Mouse (Mus musculus): ENCODE measurements around the gene Ankrd13b.

The Ankrd13b gene

DNA sequence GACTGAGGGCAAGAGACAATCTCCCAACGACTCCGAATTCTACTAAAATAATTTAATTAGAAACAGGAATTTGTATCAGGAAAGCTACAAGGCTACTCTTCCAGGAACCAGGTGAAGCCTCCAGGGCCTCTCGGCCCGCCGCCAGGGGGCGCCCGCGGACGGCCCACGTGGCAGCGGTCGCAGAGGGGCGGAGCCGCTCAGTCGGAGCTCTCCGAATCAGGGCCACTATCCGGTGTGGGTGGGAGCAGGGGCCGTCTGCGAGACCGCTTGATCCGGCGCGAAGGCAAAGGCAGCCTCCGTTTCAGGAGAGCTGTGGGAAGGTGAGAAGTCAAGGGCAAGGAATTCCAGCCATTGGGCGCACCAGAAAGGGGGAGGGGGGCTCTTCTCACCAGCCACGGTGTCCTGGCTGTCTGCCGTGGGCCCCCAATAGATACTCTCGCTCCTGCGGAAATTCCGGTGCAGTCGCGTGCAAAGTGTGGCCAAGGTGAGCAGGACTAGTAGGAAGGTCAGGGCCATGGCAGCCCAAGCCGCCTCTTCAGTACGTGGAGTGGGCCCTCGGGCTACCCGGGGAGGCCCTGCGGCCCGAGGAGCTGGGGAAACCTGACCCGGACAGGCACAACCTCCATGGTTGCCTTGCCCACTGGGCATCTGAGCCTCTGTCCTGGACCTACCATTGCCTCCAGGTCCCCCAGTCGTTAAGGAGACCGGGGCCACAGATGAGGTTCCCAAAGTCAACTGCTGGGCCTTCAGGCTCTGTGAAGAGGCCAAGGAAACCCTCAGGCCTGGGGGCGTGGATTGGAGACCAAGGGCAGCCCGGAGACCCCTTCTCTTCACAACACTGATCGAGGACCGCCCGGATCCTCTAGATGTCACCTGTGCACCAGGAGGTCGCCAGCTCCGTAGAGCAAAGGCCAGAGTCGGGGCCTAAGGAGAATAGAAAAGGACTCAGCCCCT is 18.9 kb upstream of the Ankrd13b start:
- no peak for DNase-seq (ENCODE audit: low spot score)

DNA sequence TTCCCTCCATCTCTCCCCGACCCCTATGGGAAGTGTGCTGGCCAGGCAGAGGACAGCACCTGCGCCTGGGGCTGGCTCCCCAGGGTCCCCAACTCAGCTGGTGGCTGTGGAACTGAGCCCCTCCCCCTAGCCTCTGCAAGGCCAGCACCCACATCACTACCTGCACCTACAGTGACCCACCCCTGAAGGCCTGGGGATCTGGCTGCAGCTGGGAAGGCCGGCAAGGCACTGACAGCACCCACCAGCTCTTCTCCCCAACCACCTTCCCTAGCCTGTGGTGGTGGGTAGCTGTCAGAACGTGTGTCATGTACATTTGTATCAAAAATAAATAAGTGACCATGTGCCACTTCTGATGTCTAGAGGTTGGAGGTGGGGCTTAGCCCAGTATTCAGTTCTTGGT is 17.9 kb upstream of the Ankrd13b start:
- DNase-seq (ENCODE audit: low spot score) = no peak

GRCm38 (mm10) chr11:77506941-77507340 is 17.5 kb upstream of the Ankrd13b start:
- DNase-seq (ENCODE audit: low spot score) = no peak

DNA sequence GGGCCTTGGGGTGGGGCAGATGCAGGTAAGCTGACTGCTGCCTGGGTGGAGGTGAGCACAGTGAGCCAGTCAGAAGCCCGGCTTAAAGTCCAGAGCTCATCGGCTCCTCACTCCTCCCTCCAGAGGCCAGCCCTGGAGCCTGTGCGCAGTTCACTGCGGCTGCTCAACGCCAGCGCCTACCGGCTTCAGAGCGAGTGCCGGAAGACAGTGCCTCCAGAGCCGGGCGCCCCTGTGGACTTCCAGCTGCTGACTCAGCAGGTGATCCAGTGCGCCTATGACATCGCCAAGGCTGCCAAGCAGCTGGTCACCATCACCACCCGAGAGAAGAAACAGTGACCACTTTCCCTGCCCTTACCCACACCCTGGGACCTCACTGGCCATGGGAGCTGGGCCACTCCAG is 16.8 kb upstream of the Ankrd13b start:
- no peak for DNase-seq (ENCODE audit: low spot score)

DNA sequence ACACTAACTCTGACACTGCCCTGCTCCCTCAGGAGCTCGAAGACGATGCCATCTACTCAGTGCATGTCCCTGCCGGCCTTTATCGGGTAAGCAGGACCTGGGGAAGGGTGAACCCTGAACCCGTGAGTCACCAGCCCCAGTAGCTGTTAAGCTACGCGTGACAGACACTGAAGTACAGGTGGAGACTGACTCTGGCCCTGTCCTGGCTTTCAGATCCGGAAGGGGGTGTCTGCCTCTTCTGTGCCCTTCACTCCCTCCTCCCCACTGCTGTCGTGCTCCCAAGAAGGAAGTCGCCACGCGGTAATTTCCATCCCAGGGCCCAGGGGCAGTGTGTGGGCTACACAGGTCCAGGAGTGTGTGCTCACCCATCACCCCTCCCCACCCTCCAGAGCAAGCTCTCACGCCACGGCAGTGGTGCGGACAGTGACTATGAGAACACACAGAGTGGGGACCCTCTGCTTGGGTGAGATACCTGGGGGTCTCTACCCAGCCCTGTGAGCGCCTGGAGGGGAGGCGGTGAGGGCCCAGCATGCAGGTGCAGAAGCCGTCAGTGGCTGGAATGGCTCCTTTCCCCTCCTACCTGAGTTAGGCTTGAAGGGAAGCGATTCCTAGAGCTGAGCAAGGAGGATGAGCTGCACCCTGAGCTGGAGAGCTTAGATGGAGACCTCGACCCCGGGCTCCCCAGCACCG is 16.0 kb upstream of the Ankrd13b start:
- no peak for DNase-seq (ENCODE audit: low spot score)

GRCm38 (mm10) chr11:77504377-77504776 is 14.9 kb upstream of the Ankrd13b start:
- DNase-seq (ENCODE audit: low spot score) = no peak

- no peak for DNase-seq (ENCODE audit: low spot score)
Measured at GRCm38 (mm10) chr11:77503511-77503910, 14.0 kb upstream of the Ankrd13b start.

GRCm38 (mm10) chr11:77502481-77502880 is 13.0 kb upstream of the Ankrd13b start:
- no peak for DNase-seq (ENCODE audit: low spot score)

DNA sequence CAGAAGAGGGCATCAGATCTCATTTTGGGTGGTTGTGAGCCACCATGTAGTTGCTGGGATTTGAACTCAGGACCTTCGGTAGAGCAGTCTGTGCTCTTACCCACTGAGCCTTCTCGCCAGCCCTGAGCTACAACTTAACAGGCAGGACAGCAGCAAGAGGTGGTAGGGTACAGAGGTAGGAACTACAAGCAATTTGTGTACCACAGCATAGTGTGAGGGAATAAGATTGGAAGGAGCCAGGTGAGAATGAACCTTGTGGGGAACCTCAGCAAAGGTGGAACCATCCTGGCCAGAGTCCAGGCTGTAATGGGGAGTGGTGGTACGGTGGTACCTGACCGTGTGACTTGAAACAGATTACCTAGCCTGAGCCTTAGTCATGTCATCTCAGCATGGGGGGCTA is 12.5 kb upstream of the Ankrd13b start:
- DNase-seq (ENCODE audit: low spot score) = no peak

GRCm38 (mm10) chr11:77501392-77501791 is 11.9 kb upstream of the Ankrd13b start:
- no peak for DNase-seq (ENCODE audit: low spot score)

DNA sequence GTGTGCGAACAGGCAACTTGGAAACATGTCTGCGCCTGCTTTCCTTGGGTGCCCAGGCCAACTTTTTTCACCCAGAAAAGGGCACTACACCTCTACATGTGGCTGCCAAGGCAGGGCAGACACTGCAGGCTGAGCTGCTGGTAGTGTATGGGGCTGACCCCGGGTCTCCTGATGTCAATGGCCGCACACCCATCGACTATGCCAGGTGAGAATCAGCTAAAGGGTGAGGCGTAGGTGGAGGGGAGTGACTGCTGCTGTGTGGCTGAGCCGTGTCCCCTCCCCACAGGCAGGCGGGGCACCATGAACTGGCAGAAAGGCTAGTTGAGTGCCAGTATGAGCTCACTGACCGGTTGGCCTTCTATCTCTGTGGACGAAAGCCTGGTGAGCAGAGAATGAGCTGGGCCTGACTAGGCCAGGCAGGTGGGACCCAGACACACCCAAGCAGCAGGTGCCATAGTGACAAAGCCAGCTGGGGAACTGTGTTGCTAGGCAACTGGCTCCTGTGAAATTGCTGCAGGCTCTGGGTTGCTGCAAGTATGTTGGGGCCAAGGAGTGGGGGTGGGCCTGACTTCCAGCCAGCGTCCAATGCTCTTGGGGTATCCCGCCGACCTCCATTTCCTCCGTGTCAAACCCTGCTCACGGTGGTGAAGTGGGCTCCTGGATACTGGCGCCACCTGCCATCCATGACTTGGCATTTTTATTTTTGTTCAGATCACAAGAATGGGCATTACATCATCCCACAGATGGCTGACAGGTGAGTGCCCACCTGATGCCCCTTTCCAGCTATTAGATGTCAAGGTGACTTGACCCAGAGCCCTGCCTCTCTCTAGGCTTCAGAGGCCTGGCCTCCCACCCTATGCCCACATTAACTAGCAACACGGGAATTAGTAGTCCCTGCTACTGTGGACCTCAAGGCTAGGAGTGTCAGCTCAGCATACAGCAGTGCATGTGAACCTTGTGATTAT is 11.2 kb upstream of the Ankrd13b start:
- DNase-seq (ENCODE audit: low spot score) = no peak

DNA sequence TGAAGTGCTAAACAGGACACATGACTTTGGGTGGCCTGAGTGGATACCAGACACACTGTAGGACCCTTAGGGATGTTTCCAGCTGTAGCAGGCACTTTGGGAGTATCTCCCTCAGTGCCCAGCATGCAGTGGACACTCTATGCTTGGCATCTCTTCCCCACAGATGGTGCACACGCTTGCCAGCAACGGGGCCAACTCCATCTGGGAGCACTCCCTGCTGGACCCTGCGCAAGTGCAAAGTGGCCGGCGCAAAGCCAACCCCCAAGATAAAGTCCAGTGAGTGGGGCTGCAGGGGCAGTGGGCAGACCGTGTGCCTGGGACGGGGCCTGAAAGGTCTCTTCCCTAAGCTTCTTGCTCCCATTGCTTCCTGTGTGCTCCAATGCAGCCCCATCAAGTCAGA is 9.9 kb upstream of the Ankrd13b start:
- DNase-seq (ENCODE audit: low spot score) = no peak

- DNase-seq (ENCODE audit: low spot score) = no peak
Measured at GRCm38 (mm10) chr11:77498261-77499139, 9.0 kb upstream of the Ankrd13b start.

DNA sequence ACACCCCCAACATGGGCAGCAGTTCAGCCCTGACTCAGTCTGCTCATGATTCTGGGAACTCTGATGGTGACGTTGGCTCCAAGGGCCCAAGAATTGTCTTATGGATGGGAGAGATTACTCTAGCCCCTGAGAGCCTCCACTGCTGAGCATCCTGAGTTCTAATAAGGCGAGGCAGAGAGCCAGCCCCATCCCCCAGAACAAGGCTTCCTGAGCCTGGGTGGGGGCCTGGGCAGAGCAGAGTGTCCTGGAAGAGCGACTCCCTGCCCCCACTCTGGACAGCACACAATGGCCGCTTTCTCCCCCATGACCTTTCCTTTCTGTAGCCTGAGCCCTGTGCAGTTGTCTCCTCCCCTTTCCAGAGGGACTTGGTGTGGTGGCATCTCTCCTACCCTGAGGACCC is 8.4 kb upstream of the Ankrd13b start:
- DNase-seq (ENCODE audit: low spot score) = no peak

- DNase-seq (ENCODE audit: low spot score) = no peak
Measured at GRCm38 (mm10) chr11:77497341-77497756, 7.9 kb upstream of the Ankrd13b start.

DNA sequence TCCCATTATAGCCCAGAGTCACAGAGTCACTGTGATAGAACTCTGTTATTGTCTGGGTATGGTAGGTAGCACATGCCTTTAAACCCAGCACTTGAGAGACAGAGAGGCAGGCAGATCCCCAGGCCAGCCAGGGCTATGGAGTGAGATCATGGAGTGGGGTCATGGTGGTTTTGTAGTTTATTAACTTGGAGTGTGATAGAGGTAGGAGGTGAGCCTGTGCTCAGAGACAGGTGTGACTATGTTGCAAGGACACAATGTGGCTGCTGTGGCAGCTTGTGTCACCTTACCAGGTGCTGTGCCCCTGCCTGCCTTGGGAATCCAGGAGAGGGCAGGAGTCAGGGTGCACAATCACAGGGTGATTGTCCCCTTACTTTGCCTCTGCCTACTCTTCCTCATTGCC is 6.0 kb upstream of the Ankrd13b start:
- no peak for DNase-seq (ENCODE audit: low spot score)

- no peak for DNase-seq (ENCODE audit: low spot score)
Measured at GRCm38 (mm10) chr11:77494782-77495181, 5.3 kb upstream of the Ankrd13b start.

DNA sequence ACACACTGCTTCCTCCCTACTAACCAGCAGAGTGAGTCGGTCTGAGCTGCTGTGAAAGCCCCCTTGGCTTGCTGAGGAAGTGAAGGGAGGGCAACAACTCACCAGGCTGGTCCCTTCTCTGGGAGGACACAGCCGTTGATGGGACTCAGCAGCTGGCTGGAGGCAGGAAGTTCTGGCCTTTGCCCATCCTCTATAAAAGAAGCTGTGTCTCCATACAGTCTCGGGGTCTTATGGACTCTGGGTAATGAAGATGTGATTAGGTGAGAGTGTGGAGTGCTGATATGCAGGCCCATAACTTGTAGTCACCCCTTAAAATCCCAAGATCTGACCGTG is 4.8 kb upstream of the Ankrd13b start:
- no peak for DNase-seq (ENCODE audit: low spot score)

DNA sequence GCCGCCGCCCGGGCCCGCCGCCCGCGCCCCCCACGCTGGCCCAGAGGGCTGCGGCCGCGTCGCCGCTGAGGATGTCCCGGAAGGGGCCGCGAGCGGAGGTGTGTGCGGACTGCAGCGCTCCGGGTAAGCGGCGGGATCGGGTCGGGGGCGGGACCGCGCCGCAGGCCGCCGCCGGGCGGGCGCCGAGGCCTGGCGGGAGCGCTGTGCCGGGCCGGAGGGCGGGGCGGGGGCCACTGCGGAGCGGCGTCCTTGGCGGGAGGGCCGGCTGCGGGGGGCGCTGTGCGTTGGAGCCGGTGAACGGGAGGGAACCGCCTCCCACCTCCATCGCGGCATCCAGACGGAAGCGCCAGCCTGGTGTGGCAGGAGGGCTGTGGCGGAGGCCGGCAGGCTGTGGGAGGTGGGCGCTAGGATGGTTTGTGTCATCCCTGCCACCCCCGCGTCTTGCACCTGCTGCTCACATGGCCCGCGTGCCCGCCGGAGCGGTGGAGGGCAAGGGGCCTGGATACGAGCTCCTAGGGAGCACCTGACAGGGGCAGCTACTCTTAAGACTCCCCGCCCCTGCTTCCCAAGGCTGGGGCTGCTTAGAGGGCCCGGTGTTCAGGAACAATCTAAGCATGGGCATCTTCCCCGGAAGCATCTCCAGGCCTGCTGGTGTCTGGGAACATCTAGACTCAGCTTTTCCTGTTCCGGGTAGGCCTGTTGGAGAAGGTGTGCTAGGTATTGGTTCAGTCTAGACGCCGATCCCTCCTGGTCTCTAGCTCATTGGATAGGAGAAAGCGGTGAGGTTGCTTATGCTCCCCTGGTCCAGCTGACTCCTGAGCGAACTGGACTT is 4.2 kb upstream of the Ankrd13b start, which contains the start of gene Git1:
Git1 (plus strand) TSS at position 51 of the 832 bp plus-strand sequence.
- DNase-seq (ENCODE audit: low spot score) = no peak

- DNase-seq (ENCODE audit: low spot score) = peak; percentile 56
Measured at GRCm38 (mm10) chr11:77492911-77493332, 3.4 kb upstream of the Ankrd13b start.

Measured in urinary bladder, postnatal 10 days (tissue).